Mouse (Mus musculus) spleen, postnatal 10 days (tissue): ENCODE measurements around the gene Ppp2r5d.

ENCODE experiments used
- DNase-seq, 2 experiments: peaks; one replicate each; pipeline ENCODE4 v3.0.0; 2021 to 2022; ENCODE audit warnings: low spot score in 2 of 2

Gene Ppp2r5d

GRCm38 (mm10) chr17:46681466-46682118 is 23.3 kb downstream of the Ppp2r5d start:
- DNase-seq, result peak in 1 of 2 experiments; percentile 31

- DNase-seq, result peak; percentile 89 to 99
Measured at GRCm38 (mm10) chr17:46680760-46681373, 24.0 kb downstream of the Ppp2r5d start, which contains the start of gene Klhdc3. Klhdc3 (minus strand) TSS chr17:46680914.

GRCm38 (mm10) chr17:46679843-46680759 is 24.8 kb downstream of the Ppp2r5d start:
- peak; percentile 31 to 68 for DNase-seq

- no peak for DNase-seq
Measured at GRCm38 (mm10) chr17:46678911-46679310, 26.0 kb downstream of the Ppp2r5d start.

GRCm38 (mm10) chr17:46678416-46678815 is 26.5 kb downstream of the Ppp2r5d start, which contains the start of gene Mea1:
Mea1 (plus strand) TSS chr17:46678793.
- DNase-seq, result no peak

- DNase-seq, result no peak
Measured at GRCm38 (mm10) chr17:46674530-46675283, 30.2 kb downstream of the Ppp2r5d start.

GRCm38 (mm10) chr17:46673850-46674529 is 30.9 kb downstream of the Ppp2r5d start, which contains the start of gene Rrp36:
Rrp36 (minus strand) TSS chr17:46674352.
- DNase-seq, result peak; percentile 76 to 92

- DNase-seq, result no peak
Measured at GRCm38 (mm10) chr17:46669911-46670310, 35.0 kb downstream of the Ppp2r5d start.

GRCm38 (mm10) chr17:46667712-46668111 is 37.2 kb downstream of the Ppp2r5d start:
- DNase-seq, result no peak

- no peak for DNase-seq
Measured at GRCm38 (mm10) chr17:46662730-46663129, 42.2 kb downstream of the Ppp2r5d start.

- DNase-seq, result no peak
Measured at GRCm38 (mm10) chr17:46661981-46662380, 42.9 kb downstream of the Ppp2r5d start.

- no peak for DNase-seq
Measured at GRCm38 (mm10) chr17:46661351-46661750, 43.6 kb downstream of the Ppp2r5d start.

- DNase-seq, result no peak
Measured at GRCm38 (mm10) chr17:46656054-46656453, 48.9 kb downstream of the Ppp2r5d start.

- DNase-seq, result no peak
Measured at GRCm38 (mm10) chr17:46651755-46652547, 53.0 kb downstream of the Ppp2r5d start.

- DNase-seq, result no peak
Measured at GRCm38 (mm10) chr17:46651292-46651691, 53.6 kb downstream of the Ppp2r5d start.

GRCm38 (mm10) chr17:46650232-46651031 is 54.5 kb downstream of the Ppp2r5d start, which contains the start of gene Cul7:
Cul7 (plus strand) TSS chr17:46650337.
- DNase-seq, result peak; percentile 60 to 86

- no peak for DNase-seq
Measured at GRCm38 (mm10) chr17:46649811-46650210, 55.1 kb downstream of the Ppp2r5d start.

- no peak for DNase-seq
Measured at GRCm38 (mm10) chr17:46648436-46648835, 56.5 kb downstream of the Ppp2r5d start.

- no peak for DNase-seq
Measured at GRCm38 (mm10) chr17:46647279-46647678, 57.6 kb downstream of the Ppp2r5d start.
